Mouse (Mus musculus) retina, embryonic 14.5 days (tissue): ENCODE measurements around the gene BC107364.
"Not testable (repeated sequence)": the region's sequence is repeated elsewhere in the genome, so short reads cannot be mapped to it uniquely, and the experiment has no call there.

Experiments
- DNase-seq: peaks from one replicate; pipeline ENCODE4 v3.0.0-alpha.2; 2015; ENCODE audit warnings: low spot score

The BC107364 gene

DNA sequence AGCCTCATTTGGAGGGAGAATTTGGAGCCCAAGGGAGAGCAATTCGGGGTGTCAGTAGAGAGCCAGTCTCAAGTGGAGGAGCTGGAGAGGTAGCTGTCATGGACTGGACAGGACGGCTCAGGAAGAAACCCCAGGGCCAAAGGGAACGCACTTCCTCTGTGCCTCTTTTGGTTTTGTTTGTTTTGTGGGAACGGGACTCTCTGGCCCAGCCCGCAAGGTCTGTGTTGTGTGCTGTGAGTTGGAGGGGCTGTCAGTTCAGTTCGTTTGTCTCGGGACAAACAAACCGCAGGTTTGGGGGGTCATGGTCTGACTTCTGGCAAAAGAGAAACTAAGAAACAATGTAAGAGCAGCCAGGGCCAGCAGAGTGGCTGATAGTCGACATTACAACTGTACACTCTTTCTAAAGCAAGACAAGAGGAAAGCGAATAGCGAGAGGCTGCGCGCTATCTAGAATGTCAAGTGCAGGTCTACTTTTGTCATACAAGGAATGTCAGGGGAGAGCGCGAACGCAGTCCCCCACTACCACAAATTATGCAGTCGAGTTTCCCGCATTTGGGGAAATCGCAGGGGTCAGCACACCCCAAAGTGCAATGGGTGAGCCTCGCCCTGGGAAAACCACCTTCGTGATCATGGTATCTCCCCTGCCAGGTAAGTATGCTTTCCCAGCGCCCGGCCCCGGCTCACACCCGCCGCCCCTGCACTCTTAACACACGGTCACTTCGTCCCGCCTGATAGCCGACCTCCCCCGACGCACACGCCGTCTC, 34.1 kb upstream of the BC107364 start:
- DNase-seq: not testable (repeated sequence)

- no peak for DNase-seq
Observed at GRCm38 (mm10) chr3:96485361-96485760, 33.3 kb upstream of the BC107364 start.

- DNase-seq: no peak
Observed at GRCm38 (mm10) chr3:96484921-96485320, 32.8 kb upstream of the BC107364 start.

GRCm38 (mm10) chr3:96483946-96484345, 31.8 kb upstream of the BC107364 start:
- no peak for DNase-seq

- not testable (repeated sequence) for DNase-seq
Observed at GRCm38 (mm10) chr3:96483044-96483443, 30.9 kb upstream of the BC107364 start.

GRCm38 (mm10) chr3:96482451-96482850, 30.3 kb upstream of the BC107364 start:
- no peak for DNase-seq

GRCm38 (mm10) chr3:96481856-96482255, 29.8 kb upstream of the BC107364 start:
- DNase-seq: no peak

DNA sequence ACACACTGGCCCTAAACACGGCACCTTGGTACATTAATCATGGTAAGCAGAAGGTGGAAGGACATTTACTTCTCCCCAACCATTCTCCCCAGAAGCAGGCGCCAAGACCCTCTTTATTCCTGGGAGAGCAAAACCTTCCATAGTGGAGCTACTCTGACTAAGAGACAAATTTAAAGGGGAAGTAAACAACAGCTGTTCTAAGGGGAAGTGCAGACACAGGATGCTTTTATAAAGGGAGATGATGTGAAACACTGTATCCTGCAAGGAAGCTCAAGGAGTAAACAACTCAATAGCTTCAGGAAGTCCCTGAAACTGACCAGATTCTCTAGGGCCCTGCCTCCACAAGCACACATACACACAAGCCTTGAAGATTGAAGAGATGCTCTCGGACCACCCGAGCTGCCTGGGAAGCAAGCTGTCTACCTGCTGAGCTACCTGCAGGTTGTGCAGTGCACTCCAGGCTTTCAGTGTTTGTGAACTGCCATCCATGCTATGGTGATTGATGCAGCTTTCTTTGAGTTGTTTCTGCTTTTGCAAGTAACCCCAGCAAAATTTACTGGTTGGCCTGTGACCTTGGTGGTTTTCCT, 28.7 kb upstream of the BC107364 start:
- DNase-seq: no peak

DNA sequence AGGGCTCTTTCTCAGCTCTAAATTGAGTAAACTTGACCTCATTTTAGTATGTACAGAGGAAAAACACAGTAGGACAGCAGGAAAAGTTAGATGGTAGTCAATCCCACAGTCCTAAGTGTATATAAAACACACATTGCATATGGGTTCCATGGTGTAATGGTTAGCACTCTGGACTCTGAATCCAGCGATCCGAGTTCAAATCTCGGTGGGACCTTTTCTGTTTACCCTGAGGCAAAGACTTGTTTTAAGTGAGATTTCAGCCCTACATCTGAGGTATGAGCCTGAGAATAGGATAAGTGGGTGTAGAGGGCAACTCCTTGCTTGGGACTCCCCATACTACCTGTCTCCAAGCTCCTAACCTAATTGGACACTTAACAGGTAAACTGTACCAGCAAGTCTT, 27.1 kb upstream of the BC107364 start:
- no peak for DNase-seq

DNA sequence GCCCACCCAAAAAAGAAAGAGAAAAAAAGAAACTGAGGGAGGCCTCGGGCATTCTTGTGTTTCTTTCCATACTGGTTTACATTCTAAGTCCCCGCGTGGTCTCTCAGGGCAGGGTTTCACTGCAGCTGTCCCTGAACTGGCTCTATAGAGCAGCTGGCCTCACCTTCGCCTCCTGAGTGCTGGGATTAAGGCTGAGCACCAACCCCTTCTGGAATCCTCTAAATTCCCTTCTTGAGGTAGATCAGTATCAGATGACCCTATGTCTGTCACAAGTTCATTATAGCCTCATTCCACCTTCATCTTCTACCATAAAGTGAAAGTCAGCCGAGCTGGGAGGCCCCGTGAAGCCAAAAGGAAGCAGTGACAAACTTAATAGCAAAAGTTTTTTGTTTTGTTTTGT, 25.5 kb upstream of the BC107364 start:
- DNase-seq: no peak

DNA sequence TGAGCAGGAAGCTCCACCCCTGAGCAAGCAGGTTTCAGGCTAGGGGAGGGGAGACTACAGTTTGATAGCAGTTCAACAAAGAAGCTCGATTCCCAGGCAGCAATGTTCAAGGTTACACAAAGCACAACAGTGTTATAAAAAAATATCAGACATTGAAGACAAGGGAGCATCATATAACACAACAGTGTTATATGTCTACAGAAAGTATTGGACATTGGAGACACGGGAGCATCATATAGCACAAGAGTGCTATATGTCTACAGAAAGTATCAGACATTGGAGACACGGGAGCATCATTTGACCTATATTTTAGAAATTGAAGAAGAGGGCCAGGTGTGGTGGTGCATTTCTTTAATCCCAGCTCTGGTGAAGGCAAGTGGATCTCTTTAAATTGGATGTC, 25.0 kb upstream of the BC107364 start:
- no peak for DNase-seq

DNA sequence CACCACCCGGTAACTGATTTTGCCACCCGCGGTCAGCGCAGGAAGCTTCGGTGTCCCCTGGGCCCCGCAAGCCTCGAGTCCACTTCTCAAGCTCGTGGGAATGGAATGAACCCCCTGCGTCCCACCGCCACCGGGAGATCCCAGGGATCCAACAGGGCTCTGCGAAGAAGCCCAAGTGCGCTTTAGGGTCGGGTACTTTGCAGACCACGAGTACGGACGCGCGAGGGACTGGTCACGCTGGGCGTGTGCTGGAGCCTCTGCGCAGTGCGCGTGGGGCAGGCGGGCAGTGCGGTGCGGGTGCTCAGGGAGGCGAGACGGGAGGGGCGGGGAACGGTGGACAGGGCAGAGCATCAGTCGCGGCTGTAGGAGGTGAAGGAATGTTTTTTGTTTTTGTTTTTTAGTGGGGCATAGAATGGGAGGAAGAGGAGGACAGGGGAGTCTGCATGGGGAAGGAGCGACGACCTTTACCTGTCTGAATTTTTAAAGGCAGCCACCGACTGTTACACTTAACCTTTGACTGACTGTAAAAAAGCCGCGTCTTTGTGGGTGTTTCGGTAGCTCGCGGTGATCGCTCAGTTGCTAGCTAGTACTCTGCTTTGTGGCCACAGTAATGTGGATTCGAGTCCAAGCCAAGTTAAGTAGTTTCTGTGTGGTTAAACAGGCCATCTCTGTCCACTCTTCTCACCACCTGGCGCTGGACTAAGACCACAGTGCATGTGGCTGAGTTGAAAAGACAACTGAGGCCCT, 23.0 kb upstream of the BC107364 start:
- peak; percentile 30 for DNase-seq

- DNase-seq: not testable (repeated sequence)
Observed at GRCm38 (mm10) chr3:96473556-96473955, 21.4 kb upstream of the BC107364 start.

DNA sequence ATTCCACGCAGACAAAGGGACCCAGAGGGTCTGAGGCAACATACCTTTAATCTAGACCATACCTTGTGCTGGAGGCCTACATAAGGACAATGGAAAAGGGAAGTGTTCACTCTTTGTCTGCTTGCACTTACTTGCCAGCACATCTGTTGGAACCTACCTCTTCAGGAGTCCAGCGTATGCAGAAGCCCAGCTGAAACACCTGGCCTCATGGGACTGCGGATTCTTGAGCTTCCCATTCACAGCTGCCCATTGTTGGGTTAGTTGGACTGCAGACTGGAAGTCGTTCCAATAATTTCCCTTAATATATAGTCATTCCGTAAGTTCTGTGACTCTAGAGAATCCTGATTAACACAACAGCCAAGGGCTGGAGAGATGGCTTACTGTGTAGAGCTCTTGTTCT, 20.0 kb upstream of the BC107364 start:
- DNase-seq: no peak

DNA sequence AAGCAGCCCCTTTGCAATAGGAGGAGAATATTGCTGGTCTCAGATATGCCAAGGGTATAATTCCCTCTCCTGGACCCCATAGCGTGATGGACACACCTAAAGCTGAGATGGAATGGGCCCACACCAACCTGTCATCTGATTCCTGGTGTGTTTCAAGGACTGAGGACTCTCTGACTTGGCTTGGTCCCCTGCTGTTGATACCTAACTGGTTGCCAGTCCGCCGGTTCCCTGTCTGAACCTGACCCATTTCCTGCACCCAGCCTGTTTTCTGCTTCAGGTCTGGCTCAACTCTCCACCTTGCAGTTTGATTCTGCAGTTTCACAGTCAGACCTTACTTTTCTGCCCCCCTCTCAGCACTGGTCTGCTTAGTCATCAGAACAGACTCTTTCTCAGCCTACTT, 17.5 kb upstream of the BC107364 start:
- DNase-seq: no peak

DNA sequence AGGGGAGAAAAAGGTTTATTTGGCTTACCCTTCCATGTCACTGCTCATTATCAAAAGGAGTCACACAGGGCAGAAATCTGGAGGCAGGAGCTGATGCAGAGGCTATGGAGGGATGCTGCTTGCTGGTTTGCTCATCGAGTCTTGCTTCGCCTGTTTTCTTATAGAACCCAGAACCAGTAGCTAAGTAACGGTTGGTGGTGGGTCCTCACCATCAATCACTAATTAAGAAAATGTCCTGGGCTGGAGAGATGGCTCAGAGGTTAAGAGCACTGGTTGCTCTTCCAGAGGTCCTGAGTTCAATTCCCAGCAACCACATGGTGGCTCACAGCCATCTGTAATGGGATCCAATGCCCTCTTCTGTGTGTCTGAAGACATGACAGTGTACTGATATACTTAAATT, 16.2 kb upstream of the BC107364 start:
- not testable (repeated sequence) for DNase-seq

- no peak for DNase-seq
Observed at GRCm38 (mm10) chr3:96467641-96468040, 15.5 kb upstream of the BC107364 start.

DNA sequence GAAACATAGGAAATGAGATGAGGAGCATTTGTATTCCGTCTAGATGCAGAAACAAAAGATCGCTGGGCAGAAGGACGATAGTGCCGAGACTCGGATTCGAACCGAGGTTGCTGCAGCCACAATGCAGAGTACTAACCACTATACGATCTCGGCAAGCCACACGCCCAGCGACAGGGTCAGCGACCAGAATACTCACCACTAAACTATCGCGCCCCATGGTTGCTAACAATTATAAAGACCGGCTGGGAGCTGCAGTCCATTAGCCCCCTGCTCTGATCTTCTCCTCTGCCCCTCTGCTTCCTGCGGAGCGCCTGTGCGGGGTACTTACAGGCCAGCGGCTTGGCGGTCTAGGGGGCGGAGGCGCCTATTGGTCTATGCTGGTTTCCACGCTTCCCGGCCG, 11.8 kb upstream of the BC107364 start:
- DNase-seq: peak; percentile 71

DNA sequence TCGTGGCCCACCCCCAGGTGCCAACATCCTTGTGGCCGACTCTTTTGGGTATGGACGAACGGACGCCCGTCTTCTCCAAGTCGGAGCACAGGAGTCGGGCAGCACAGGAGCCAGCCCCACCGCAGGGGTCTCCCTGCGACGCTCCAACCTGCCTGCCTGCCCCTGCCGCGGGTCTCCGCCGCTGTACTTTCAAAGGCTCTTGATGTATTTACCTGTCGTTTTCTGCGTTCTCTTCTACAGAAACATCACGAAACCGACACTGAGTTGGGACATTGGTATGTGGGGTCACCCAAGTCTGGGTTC, 8.4 kb upstream of the BC107364 start:
- not testable (repeated sequence) for DNase-seq

DNA sequence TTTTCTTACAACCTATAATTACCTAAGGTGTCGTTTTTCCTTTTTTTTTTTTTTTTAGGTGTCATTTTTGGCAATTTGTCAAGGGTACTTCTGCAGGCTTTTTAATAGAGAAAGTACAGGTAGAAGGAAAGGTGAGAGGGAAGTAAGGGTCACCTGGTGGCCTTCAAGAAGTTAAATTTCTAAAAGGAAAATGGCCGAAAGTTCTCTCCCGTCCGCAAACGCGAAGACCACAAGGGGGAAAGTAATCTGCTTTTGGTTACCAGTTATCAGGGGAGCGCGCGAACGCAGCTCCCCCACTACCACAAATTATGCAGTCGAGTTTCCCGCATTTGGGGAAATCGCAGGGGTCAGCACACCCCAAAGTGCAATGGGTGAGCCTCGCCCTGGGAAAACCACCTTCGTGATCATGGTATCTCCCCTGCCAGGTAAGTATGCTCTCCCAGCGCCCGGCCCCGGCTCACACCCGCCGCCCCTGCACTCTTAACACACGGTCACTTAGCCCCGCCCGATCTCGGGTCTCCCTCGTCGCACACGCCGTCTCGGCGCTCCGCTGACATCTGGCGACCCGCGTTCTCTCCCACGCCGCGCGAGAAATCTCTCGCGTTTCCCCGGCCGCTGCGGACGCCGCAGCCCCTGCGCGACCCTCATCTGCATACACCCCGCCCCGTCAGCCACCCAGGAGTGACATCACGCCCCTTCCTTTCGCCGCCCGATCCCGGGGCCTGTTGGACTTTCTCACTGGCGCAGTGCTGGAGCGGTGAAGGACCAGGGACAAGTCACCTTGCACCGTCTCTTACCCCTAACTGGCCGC, 7.9 kb upstream of the BC107364 start:
- DNase-seq: not testable (repeated sequence)

- DNase-seq: not testable (repeated sequence)
Observed at GRCm38 (mm10) chr3:96458886-96459439, 6.9 kb upstream of the BC107364 start.

GRCm38 (mm10) chr3:96458008-96458407, 5.9 kb upstream of the BC107364 start:
- DNase-seq: not testable (repeated sequence)
